Mouse (Mus musculus): ENCODE measurements around the gene Tap1. TPM values are rescaled to one million over a fixed set of nuclear protein-coding genes. Genes with fewer than 3 reads are reported as not detected.
A peak's percentile ranks its signal among the peaks of the same experiment; 100 is the strongest.
"Not testable (repeated sequence)": the region's sequence is repeated elsewhere in the genome, so short reads cannot be mapped to it uniquely, and the experiment has no call there.

Gene Tap1
- polyA plus RNA-seq, 1 experiment: 1.8 TPM

GRCm38 (mm10) chr17:34218675-34219074 is 31.3 kb downstream of the Tap1 start:
- peak; percentile 38 for DNase-seq (ENCODE audit: low read depth)
- TF ChIP-seq CTCF (IDR thresholded peaks at IDR 0.05; ENCODE audit: borderline replicate concordance, extremely low read depth, insufficient read depth, insufficient read length) (no peak), POLR2A (IDR thresholded peaks at IDR 0.05; ENCODE audit: borderline replicate concordance, extremely low read depth, insufficient read depth, insufficient read length, poor library complexity, severe bottlenecking) (no peak)

GRCm38 (mm10) chr17:34219096-34219495 is 31.7 kb downstream of the Tap1 start:
- peak; percentile 48; the same call in 1 of the 2 replicates for TF ChIP-seq CTCF (IDR thresholded peaks at IDR 0.05; ENCODE audit: borderline replicate concordance, extremely low read depth, insufficient read depth, insufficient read length)
- not testable (repeated sequence) for DNase-seq (ENCODE audit: low read depth)

- DNase-seq (ENCODE audit: low read depth): not testable (repeated sequence)
Observed at GRCm38 (mm10) chr17:34219801-34220200, 32.4 kb downstream of the Tap1 start.

DNA sequence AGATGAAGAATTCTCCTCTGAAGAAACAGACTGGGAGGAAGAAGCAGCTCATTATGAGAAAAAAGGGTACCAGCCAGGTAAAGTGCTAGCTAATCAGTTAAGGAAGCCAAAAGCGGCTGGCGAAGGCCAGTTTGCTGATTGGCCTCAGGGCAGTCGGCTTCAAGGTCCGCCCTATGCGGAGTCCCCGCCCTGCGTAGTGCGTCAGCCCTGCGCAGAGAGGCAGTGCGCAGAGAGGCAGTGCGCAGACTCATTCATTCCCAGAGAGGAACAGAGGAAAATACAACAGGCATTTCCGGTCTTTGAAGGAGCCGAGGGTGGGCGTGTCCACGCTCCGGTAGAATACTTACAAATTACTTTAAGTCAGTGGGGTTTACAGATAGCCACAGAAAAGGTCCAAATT is 33.0 kb downstream of the Tap1 start:
- DNase-seq (ENCODE audit: low read depth): not testable (repeated sequence)

DNA sequence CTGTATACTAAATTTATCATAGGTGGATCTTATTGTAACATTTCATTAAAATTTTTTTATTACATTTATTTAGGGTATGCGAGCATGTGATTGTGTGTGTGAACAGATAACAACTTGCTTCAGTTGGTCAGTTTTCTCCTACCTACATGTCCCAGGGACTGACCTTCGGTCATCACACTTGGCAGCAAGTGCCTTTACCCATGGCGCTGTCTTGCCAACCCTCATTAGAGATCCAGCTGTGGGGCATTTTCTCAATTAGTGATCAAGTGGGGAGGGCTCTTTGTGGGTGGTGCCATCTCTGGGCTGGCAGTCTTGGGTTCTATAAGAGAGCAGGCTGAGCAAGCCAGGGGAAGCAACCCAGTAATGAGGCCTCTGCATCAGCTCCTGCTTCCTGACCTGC is 37.5 kb downstream of the Tap1 start:
- no peak for DNase-seq (ENCODE audit: low read depth)
- TF ChIP-seq CTCF (IDR thresholded peaks at IDR 0.05; ENCODE audit: borderline replicate concordance, extremely low read depth, insufficient read depth, insufficient read length): no peak
- no peak for TF ChIP-seq POLR2A (IDR thresholded peaks at IDR 0.05; ENCODE audit: borderline replicate concordance, extremely low read depth, insufficient read depth, insufficient read length, poor library complexity, severe bottlenecking)

GRCm38 (mm10) chr17:34225426-34225825 is 38.1 kb downstream of the Tap1 start:
- no peak for TF ChIP-seq CTCF (IDR thresholded peaks at IDR 0.05; ENCODE audit: borderline replicate concordance, extremely low read depth, insufficient read depth, insufficient read length)
- TF ChIP-seq POLR2A (IDR thresholded peaks at IDR 0.05; ENCODE audit: borderline replicate concordance, extremely low read depth, insufficient read depth, insufficient read length, poor library complexity, severe bottlenecking): no peak
- DNase-seq (ENCODE audit: low read depth): no peak

DNA sequence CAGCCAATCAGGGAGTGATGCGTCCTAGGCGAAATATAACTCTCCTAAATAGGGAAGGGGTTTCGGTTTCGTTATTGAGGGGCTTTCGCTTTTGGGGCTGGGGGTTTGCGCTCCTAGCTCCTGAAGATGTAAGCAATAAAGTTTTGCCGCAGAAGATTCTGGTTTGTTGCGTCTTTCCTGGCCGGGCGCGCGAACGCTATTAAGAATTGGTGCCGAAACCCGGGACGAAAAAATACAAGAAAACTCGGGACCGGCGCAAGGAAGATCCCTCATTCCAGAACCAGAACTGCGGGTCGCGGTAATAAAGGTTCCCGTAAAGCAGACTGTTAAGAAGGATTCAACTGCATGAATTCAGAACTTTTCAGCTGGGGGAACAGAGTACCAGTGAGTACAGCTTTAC is 38.6 kb downstream of the Tap1 start:
- not testable (repeated sequence) for DNase-seq (ENCODE audit: low read depth)

DNA sequence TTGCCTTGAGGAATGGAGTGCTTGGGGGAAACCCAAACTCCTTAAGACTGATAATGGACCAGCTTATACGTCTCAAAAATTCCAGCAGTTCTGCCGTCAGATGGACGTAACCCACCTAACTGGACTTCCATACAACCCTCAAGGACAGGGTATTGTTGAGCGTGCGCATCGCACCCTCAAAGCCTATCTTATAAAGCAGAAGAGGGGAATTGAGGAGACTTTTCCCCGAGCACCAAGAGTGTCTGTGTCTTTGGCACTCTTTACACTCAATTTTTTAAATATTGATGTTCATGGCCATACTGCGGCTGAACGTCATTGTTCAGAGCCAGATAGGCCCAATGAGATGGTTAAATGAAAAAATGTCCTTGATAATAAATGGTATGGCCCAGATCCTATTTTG is 43.6 kb downstream of the Tap1 start:
- not testable (repeated sequence) for DNase-seq (ENCODE audit: low read depth)

DNA sequence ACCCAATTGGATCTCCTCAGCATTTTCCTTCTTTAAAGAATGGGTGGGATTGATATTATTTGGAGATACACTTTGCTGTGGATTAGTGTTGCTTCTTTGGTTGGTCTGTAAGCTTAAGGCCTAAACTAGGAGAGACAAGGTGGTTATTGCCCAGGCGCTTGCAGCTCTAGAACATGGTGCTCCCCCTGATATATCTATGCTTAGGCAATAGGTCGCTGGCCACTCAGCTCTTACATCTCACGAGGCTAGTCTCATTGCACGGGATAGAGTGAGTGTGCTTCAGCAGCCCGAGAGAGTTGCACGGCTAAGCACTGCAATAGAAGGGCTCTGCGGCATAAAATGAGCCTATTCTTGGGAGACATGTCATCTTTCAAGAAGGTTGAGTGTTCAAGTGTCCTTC is 44.7 kb downstream of the Tap1 start:
- not testable (repeated sequence) for DNase-seq (ENCODE audit: low read depth)

- TF ChIP-seq CTCF (IDR thresholded peaks at IDR 0.05; ENCODE audit: borderline replicate concordance, extremely low read depth, insufficient read depth, insufficient read length) (peak; percentile 75), POLR2A (IDR thresholded peaks at IDR 0.05; ENCODE audit: borderline replicate concordance, extremely low read depth, insufficient read depth, insufficient read length, poor library complexity, severe bottlenecking) (no peak)
- DNase-seq (ENCODE audit: low read depth): peak; percentile 66
Observed at GRCm38 (mm10) chr17:34234926-34235325, 47.6 kb downstream of the Tap1 start.

- no peak for DNase-seq (ENCODE audit: low read depth)
- no peak for TF ChIP-seq POLR2A (IDR thresholded peaks at IDR 0.05; ENCODE audit: borderline replicate concordance, extremely low read depth, insufficient read depth, insufficient read length, poor library complexity, severe bottlenecking)
- TF ChIP-seq CTCF (IDR thresholded peaks at IDR 0.05; ENCODE audit: borderline replicate concordance, extremely low read depth, insufficient read depth, insufficient read length): no peak
Observed at GRCm38 (mm10) chr17:34236691-34237090, 49.3 kb downstream of the Tap1 start.

DNA sequence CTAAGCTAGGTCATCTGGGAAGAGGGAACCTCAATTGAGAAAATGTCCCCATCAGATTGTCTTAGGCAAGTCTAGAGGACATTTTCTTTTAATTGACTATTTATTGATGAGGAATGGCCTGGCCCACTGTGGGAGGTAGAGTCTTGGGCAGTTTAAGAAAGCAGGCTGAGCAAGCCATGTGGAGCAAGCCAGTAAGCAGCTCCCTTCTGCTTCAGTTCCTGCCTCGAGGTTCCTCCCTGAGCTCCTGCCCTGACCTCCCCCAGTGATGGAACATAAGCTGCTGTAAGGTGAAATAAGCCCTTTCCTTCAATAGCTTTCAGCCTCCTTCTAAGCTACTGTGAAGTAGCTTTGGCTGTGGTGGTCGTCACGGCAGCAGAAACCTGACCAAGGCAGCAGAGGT is 50.4 kb downstream of the Tap1 start:
- DNase-seq (ENCODE audit: low read depth): no peak
- TF ChIP-seq POLR2A (IDR thresholded peaks at IDR 0.05; ENCODE audit: borderline replicate concordance, extremely low read depth, insufficient read depth, insufficient read length, poor library complexity, severe bottlenecking): no peak
- TF ChIP-seq CTCF (IDR thresholded peaks at IDR 0.05; ENCODE audit: borderline replicate concordance, extremely low read depth, insufficient read depth, insufficient read length): no peak

DNA sequence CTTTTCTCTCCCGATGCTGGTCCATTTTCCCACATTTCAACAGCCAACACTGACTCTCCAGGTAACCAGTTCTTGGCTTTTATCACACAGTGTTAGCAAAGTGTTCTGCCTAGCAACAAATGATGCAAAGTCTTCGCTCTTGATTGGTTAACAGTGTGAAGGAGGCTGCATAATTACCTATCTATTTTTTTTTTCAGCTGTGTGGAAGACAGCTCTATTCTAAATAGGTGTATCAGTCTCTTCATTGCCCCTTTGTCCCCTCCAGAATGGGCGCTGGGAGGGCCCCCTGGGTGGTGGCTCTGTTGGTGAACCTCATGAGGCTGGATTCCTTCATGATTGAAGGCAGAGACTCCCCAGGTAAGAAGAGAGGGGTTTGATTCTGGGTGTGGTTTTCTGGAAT is 51.4 kb downstream of the Tap1 start, which contains the start of gene H2-Ob:
H2-Ob (plus strand) TSS at position 198 of the 400 bp plus-strand sequence.
- no peak for TF ChIP-seq CTCF (IDR thresholded peaks at IDR 0.05; ENCODE audit: borderline replicate concordance, extremely low read depth, insufficient read depth, insufficient read length)
- TF ChIP-seq POLR2A (IDR thresholded peaks at IDR 0.05; ENCODE audit: borderline replicate concordance, extremely low read depth, insufficient read depth, insufficient read length, poor library complexity, severe bottlenecking): no peak

GRCm38 (mm10) chr17:34239601-34240041 is 52.3 kb downstream of the Tap1 start:
- TF ChIP-seq CTCF (IDR thresholded peaks at IDR 0.05; ENCODE audit: borderline replicate concordance, extremely low read depth, insufficient read depth, insufficient read length): no peak
- no peak for TF ChIP-seq POLR2A (IDR thresholded peaks at IDR 0.05; ENCODE audit: borderline replicate concordance, extremely low read depth, insufficient read depth, insufficient read length, poor library complexity, severe bottlenecking)
- no peak for DNase-seq (ENCODE audit: low read depth)

More for the DNA sequence above, 51.4 kb downstream of the Tap1 start, which contains the start of gene H2-Ob:
- DNase-seq (ENCODE audit: low read depth): peak; percentile 60

Data from brain, embryonic 14.5 days (tissue).